Mouse (Mus musculus) lung, adult 2 months (tissue): Measurements from ENCODE around the gene Ptprj.
"Not testable (repeated sequence)": the region's sequence is repeated elsewhere in the genome, so short reads cannot be mapped to it uniquely, and the experiment has no call there.

ENCODE experiments used
- CTCF ChIP-seq: fragments of 200-500 bp; IDR thresholded peaks from 2 replicates; pipeline ENCODE4 v1.5.1; 2011; ENCODE audit warnings: mild to moderate bottlenecking, low read length, control low read depth; ENCODE audit not compliant: insufficient read depth
- POLR2A ChIP-seq: fragments of 200-500 bp; IDR thresholded peaks from 2 replicates; pipeline ENCODE4 v1.6.1; 2011; ENCODE audit warnings: low read depth, mild to moderate bottlenecking, control low read depth, low read length, borderline replicate concordance; ENCODE audit errors: extremely low read depth

DNA sequence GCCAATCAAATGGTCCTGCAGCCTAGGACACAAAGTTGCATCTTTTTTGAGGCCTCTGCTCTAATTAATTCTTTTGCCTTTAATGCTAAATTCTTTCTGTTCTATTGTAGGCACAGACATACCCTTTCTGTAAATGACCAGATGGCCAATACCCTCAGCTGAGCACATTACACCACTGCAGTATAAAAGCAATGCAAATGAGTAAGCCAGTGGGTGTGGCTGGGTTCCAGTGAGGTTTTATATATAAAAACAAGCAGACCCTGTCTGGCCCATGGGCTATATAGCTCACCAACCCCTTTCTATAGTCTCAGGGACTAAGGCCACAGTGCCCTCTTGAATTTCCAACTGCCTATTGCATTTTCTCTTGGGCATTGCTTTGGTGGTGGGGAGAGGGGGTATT, 140.3 kb downstream of the Ptprj start:
- not testable (repeated sequence) for TF ChIP-seq CTCF, POLR2A
